Mouse (Mus musculus) gastrocnemius, postnatal 4 days (tissue): ENCODE data around the gene Vsx1. TPM values are rescaled to one million over a fixed set of nuclear protein-coding genes. Genes with fewer than 3 reads are reported as not detected.

Experiments
- DNase-seq, 2 experiments: peaks; one replicate each; pipeline ENCODE4 v3.0.0; 2021 to 2022; ENCODE audit warnings: low spot score in 2 of 2, mixed read lengths in 2 of 2
- long read RNA-seq, 2 experiments: library from polyadenylated mRNA; stranded (forward); transcript quantifications; one replicate each; pipeline ENCODE4 v2.0.0; 2021
- total RNA-seq, 2 experiments: library from RNA; stranded (reverse); gene quantifications; 2 replicates each; pipeline ENCODE4 v1.2.3; 2021

Gene Vsx1
- total RNA-seq: not detected
- long read RNA-seq, experiment 1: 0 reads
- long read RNA-seq, experiment 2: 0 reads

GRCm38 (mm10) chr2:150689223-150689800, at the start of gene Vsx1:
TSS of gene Vsx1 (minus strand) at chr2:150689360.
- no peak for DNase-seq

- no peak for DNase-seq
These were observed 48.7 kb upstream of the Vsx1 start for GRCm38 (mm10) chr2:150737881-150738280.

GRCm38 (mm10) chr2:150735756-150736576, 46.8 kb upstream of the Vsx1 start:
- no peak for DNase-seq

GRCm38 (mm10) chr2:150712167-150712674, 23.1 kb upstream of the Vsx1 start:
- no peak for DNase-seq

- no peak for DNase-seq
These were observed 2.5 kb upstream of the Vsx1 start for GRCm38 (mm10) chr2:150691481-150692170.

- no peak for DNase-seq
These were observed 1.1 kb upstream of the Vsx1 start for GRCm38 (mm10) chr2:150690216-150690615.

- DNase-seq: no peak
These were observed 496 bp downstream of the Vsx1 start for GRCm38 (mm10) chr2:150688541-150689186.

- no peak for DNase-seq
These were observed 1.2 kb downstream of the Vsx1 start for GRCm38 (mm10) chr2:150687871-150688540.

- DNase-seq: no peak
These were observed 3.8 kb downstream of the Vsx1 start for GRCm38 (mm10) chr2:150685389-150685788.

GRCm38 (mm10) chr2:150684451-150684850, 4.7 kb downstream of the Vsx1 start:
- no peak for DNase-seq

GRCm38 (mm10) chr2:150681581-150681980, 7.6 kb downstream of the Vsx1 start:
- no peak for DNase-seq

- peak; percentile 65 to 79 for DNase-seq
These were observed 10.8 kb downstream of the Vsx1 start for GRCm38 (mm10) chr2:150678392-150678791.

GRCm38 (mm10) chr2:150675525-150675924, 13.6 kb downstream of the Vsx1 start:
- DNase-seq: no peak

GRCm38 (mm10) chr2:150674900-150675299, 14.3 kb downstream of the Vsx1 start:
- no peak for DNase-seq

- DNase-seq: no peak
These were observed 15.2 kb downstream of the Vsx1 start for GRCm38 (mm10) chr2:150673929-150674328.

- DNase-seq: no peak
These were observed 17.4 kb downstream of the Vsx1 start for GRCm38 (mm10) chr2:150671609-150672290.

- DNase-seq: no peak
These were observed 18.2 kb downstream of the Vsx1 start for GRCm38 (mm10) chr2:150670926-150671325.

- DNase-seq: no peak
These were observed 19.6 kb downstream of the Vsx1 start for GRCm38 (mm10) chr2:150669454-150670045.

- no peak for DNase-seq
These were observed 20.2 kb downstream of the Vsx1 start for GRCm38 (mm10) chr2:150668956-150669355.
